Mouse (Mus musculus): ENCODE data around the gene Lrrc36.

- TF ChIP-seq CTCF (conservative IDR thresholded peaks at IDR 0.05 in 1 of 2, IDR thresholded peaks at IDR 0.05 in 1 of 2; ENCODE audit: low read depth in 2 of 2, low read length in 2 of 2) (no peak), EP300 (IDR thresholded peaks at IDR 0.05; ENCODE audit: low read length) (no peak), POLR2A (IDR thresholded peaks at IDR 0.05; ENCODE audit: low read depth, low read length) (no peak), MXI1 (IDR thresholded peaks at IDR 0.05; ENCODE audit: low read depth, low read length) (no peak), RCOR1 (conservative IDR thresholded peaks at IDR 0.05; ENCODE audit: low read depth, low read length) (no peak), ETS1 (conservative IDR thresholded peaks at IDR 0.05; ENCODE audit: low read depth, low read length) (no peak), TBP (conservative IDR thresholded peaks at IDR 0.05; ENCODE audit: low read depth, low read length) (no peak), ZNF384 (IDR thresholded peaks at IDR 0.05; ENCODE audit: low read depth, low read length) (no peak), USF1 (IDR thresholded peaks at IDR 0.05; ENCODE audit: low read depth, low read length) (no peak), ZC3H11A (IDR thresholded peaks at IDR 0.05; ENCODE audit: low read depth, low read length) (no peak), UBTF (IDR thresholded peaks at IDR 0.05; ENCODE audit: low read depth, low read length) (no peak), E2F4 (IDR thresholded peaks at IDR 0.05; ENCODE audit: insufficient replicate concordance, low read depth, low read length) (no peak), POLR2AphosphoS2 (IDR thresholded peaks at IDR 0.05; ENCODE audit: low read depth, low read length) (no peak), TCF12 (IDR thresholded peaks at IDR 0.05; ENCODE audit: low read depth, low read length) (no peak)
Measured at GRCm38 (mm10) chr8:105466700-105467291, 53.4 kb downstream of the Lrrc36 start.
